35 mouse cellular contexts compared by ENCODE assay signal in genomic region chr8:91358016-91358415, GRCm38 (mm10).
"Had no signal": no experiment of that assay in that cellular context is flagged by ENCODE, and none has a peak within 500 bp of the region (broad histone marks: within the 10 kb centered on the region; RNA-seq: fewer than 3 reads in every experiment).

No protein-coding gene starts in this region.

- ATAC-seq: hindbrain, embryonic 16.5 days; hindbrain, postnatal 0 days; inflammation-experienced regulatory T-cells, adult 6 months; intestine, embryonic 15.5 days; intestine, embryonic 16.5 days; intestine, postnatal 0 days had no signal

- H3K4me1 ChIP-seq: intestine, embryonic 15.5 days had no signal

- H3K36me3 ChIP-seq: heart, embryonic 10.5 days; heart, embryonic 13.5 days; heart, embryonic 15.5 days; hindbrain, embryonic 12.5 days; hindbrain, embryonic 13.5 days; hindbrain, embryonic 15.5 days; intestine, embryonic 15.5 days; kidney, embryonic 15.5 days had no signal

- H3K4me3 ChIP-seq: heart, embryonic 10.5 days; heart, embryonic 12.5 days; heart, embryonic 13.5 days; heart, embryonic 15.5 days; hindbrain, embryonic 10.5 days; hindbrain, embryonic 12.5 days; hindbrain, embryonic 13.5 days; hindbrain, embryonic 15.5 days; intestine, embryonic 15.5 days; kidney, embryonic 15.5 days; layer of hippocampus, adult 2 months had no signal

- H3K9me3 ChIP-seq: heart, embryonic 10.5 days; heart, embryonic 12.5 days; heart, embryonic 13.5 days; heart, embryonic 15.5 days; hindbrain, embryonic 10.5 days; hindbrain, embryonic 12.5 days; hindbrain, embryonic 13.5 days; hindbrain, embryonic 15.5 days; intestine, embryonic 15.5 days; kidney, embryonic 15.5 days had no signal

- H3K9ac ChIP-seq: heart, embryonic 12.5 days; heart, embryonic 13.5 days; heart, embryonic 15.5 days; hindbrain, embryonic 12.5 days; hindbrain, embryonic 13.5 days; hindbrain, embryonic 14.5 days; hindbrain, embryonic 15.5 days; intestine, embryonic 15.5 days; kidney, embryonic 15.5 days had no signal

- H3K27ac ChIP-seq: heart, embryonic 10.5 days; heart, embryonic 13.5 days; heart, embryonic 15.5 days; hindbrain, embryonic 12.5 days; hindbrain, embryonic 13.5 days; hindbrain, embryonic 14.5 days; hindbrain, embryonic 15.5 days; hindbrain, postnatal 0 days; intestine, embryonic 15.5 days; kidney, embryonic 15.5 days; kidney, postnatal 0 days; layer of hippocampus, adult 2 months had no signal

- H3K27me3 ChIP-seq: heart, embryonic 12.5 days; heart, embryonic 13.5 days; heart, embryonic 15.5 days; hindbrain, embryonic 15.5 days; intestine, embryonic 15.5 days; kidney, embryonic 15.5 days had no signal

- H3K4me2 ChIP-seq: heart, embryonic 11.5 days; heart, embryonic 12.5 days; heart, embryonic 13.5 days; heart, embryonic 15.5 days; hindbrain, embryonic 12.5 days; hindbrain, embryonic 13.5 days; hindbrain, embryonic 14.5 days; hindbrain, embryonic 15.5 days; intestine, embryonic 15.5 days; kidney, embryonic 15.5 days had no signal

- DNase-seq: heart, postnatal 10 days; heart, postnatal 14 days; heart, postnatal 36 days; heart, postnatal 4 days; kidney, adult 11 months; kidney, adult 18-20 months; kidney, adult 2 months; kidney, adult 8-10 months; kidney, adult 9 months; kidney, postnatal 10 days; kidney, postnatal 14 days; kidney, postnatal 25 days; kidney, postnatal 36 days; kidney, postnatal 4 days; layer of hippocampus, adult 9-11 months; layer of hippocampus, postnatal 36 days had no signal
